Mouse (Mus musculus): ENCODE measurements around the gene 1700014D04Rik.

The 1700014D04Rik gene

GRCm38 (mm10) chr13:59703514-59703913 lies 43.0 kb downstream of the 1700014D04Rik start:
- TF ChIP-seq GATA4 (IDR thresholded peaks at IDR 0.05; ENCODE audit: insufficient replicate concordance, low read length) = no peak

GRCm38 (mm10) chr13:59699131-59699530 lies 47.4 kb downstream of the 1700014D04Rik start:
- TF ChIP-seq GATA4 (IDR thresholded peaks at IDR 0.05; ENCODE audit: insufficient replicate concordance, low read length) = no peak

DNA sequence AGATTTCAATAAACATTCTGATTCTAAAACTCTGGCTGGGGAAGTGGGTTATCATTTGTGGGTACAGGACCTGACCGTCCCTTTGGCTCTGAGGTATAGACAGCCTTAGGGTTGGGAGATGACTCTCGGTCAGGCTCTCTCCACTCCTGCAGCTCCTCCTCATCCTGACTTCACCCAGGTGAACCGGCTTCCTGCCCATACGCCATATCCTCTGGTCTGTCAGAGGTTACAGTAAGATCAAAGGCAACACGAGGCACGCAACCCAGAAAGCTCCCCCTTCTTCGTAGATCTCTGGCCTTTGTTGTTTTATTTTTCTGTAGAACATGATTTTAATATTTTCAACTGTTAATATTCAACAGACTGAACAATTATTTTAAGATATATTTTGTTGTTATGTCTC lies 50.8 kb downstream of the 1700014D04Rik start:
- TF ChIP-seq GATA4 (IDR thresholded peaks at IDR 0.05; ENCODE audit: insufficient replicate concordance, low read length) = no peak

- no peak for TF ChIP-seq GATA4 (IDR thresholded peaks at IDR 0.05; ENCODE audit: insufficient replicate concordance, low read length)
These were observed 52.5 kb downstream of the 1700014D04Rik start, which contains the start of gene 4921517D22Rik for GRCm38 (mm10) chr13:59694008-59694407. Gene 4921517D22Rik (minus strand): TSS chr13:59694108.

GRCm38 (mm10) chr13:59691478-59691877 lies 55.1 kb downstream of the 1700014D04Rik start:
- TF ChIP-seq GATA4 (IDR thresholded peaks at IDR 0.05; ENCODE audit: insufficient replicate concordance, low read length) = no peak
